Mouse (Mus musculus): ENCODE results near the gene Rufy3.

DNA sequence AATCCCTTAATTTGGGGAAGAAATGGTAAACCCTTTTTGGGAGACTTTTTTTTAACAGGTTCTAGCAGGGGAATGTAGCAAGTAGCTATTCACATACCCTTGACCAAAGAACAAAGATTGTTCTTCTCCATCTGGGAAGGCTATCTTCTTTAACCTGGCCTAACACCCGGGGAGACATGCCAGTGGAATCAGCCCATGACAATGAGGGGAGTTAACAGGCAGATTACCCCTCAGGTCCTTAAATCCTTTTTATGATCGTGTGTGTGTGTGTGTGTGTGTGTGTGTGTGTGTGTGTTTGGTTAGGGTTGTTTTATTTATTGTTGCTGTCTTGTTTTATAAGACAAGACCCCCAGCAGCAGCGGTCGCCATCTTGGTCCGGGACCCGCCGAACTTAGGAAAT, 19.3 kb upstream of the Rufy3 start:
- TF ChIP-seq EP300 (IDR thresholded peaks at IDR 0.05; ENCODE audit: low read depth) (no peak), CTCF (IDR thresholded peaks at IDR 0.05; ENCODE audit: low read depth) (no peak)
